Mouse (Mus musculus) lung, postnatal 0 days (tissue): ENCODE data around the gene Trim44.

Experiments
- CTCF ChIP-seq: IDR thresholded peaks from 2 replicates; pipeline ENCODE4 v1.5.1; 2016; ENCODE audit warnings: antibody characterized with exemption, mild to moderate bottlenecking
- EP300 ChIP-seq: IDR thresholded peaks from 2 replicates; pipeline ENCODE4 v1.6.1; 2016; ENCODE audit warnings: antibody characterized with exemption, mild to moderate bottlenecking, control low read depth

- TF ChIP-seq CTCF (no peak), EP300 (no peak)
These were observed 93.6 kb downstream of the Trim44 start for GRCm38 (mm10) chr2:102314068-102314467.
